Mouse (Mus musculus): ENCODE measurements at regions not wholly inside any gene's neighbourhood (a gene's known extent, or its start where the extent isn't known, plus 50 kb on each side); places are given as distances from the start of the nearest gene placed in this dataset.

GRCm38 (mm10) chr15:52565449-52565851 is 1319.3 kb upstream of the Gm7489 start:
- DNase-seq (ENCODE audit: low spot score in 2 of 2): no peak

- DNase-seq (ENCODE audit: low spot score in 2 of 2): no peak
Observed at GRCm38 (mm10) chr15:52570256-52570655, 1314.5 kb upstream of the Gm7489 start.

- no peak for DNase-seq (ENCODE audit: low spot score in 2 of 2)
Observed at GRCm38 (mm10) chr15:52577614-52578013, 1307.1 kb upstream of the Gm7489 start.

GRCm38 (mm10) chr15:52589391-52589790 is 1295.3 kb upstream of the Gm7489 start:
- DNase-seq (ENCODE audit: low spot score in 2 of 2): no peak

- no peak for DNase-seq (ENCODE audit: low spot score in 2 of 2)
Observed at GRCm38 (mm10) chr15:52599511-52599910, 1285.2 kb upstream of the Gm7489 start.

GRCm38 (mm10) chr15:52599957-52600356 is 1284.7 kb upstream of the Gm7489 start:
- DNase-seq (ENCODE audit: low spot score in 2 of 2): no peak

GRCm38 (mm10) chr15:52639790-52640189 is 1244.9 kb upstream of the Gm7489 start:
- DNase-seq (ENCODE audit: low spot score in 2 of 2): no peak

- no peak for DNase-seq (ENCODE audit: low spot score in 2 of 2)
Observed at GRCm38 (mm10) chr15:52645961-52646360, 1238.7 kb upstream of the Gm7489 start.

GRCm38 (mm10) chr15:52657916-52658315 is 1226.8 kb upstream of the Gm7489 start:
- no peak for DNase-seq (ENCODE audit: low spot score in 2 of 2)
